Mouse (Mus musculus): ENCODE data around the gene Glcci1.

GRCm38 (mm10) chr6:8487044-8487853 lies 22.2 kb upstream of the Glcci1 start:
- no peak for TF ChIP-seq CTCF (IDR thresholded peaks at IDR 0.05; ENCODE audit: low read depth)
- peak; percentile 95 for TF ChIP-seq EP300 (IDR thresholded peaks at IDR 0.05; ENCODE audit: low read depth)
